Mouse (Mus musculus): ENCODE results near the gene Zmiz1. TPM values are rescaled to one million over a fixed set of nuclear protein-coding genes. Genes with fewer than 3 reads are reported as not detected.

The Zmiz1 gene
- polyA plus RNA-seq, 1 experiment from 2014 or later: 22.4 TPM

DNA sequence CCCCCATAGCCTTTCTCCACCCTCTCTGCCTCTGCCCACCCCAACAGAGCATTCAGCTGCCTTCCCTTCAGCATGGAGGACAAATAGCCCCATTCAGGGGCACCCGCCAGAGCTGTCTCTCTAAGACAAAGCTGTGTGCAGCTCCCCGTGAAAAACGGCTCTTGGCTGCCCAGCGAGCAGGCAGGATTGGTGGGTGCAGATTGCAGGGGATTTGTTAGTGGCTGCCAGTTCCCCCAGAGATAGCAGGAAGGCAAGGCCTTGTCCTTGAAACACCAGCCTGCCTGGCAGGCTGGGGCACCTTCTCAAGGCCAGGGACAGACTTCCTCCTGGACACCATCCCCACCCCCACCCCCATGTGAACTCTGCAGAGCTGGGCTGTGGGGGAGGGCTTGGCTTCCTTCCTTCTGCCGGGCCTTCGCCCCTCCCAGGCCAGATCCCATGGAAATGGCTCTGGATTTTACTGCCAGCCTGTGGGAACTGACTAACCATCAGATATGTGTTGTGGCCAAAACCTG is 128.6 kb downstream of the Zmiz1 start:
- peaks cover 41% of the 10 kb centered on the region for H3K4me1 ChIP-seq (replicated peaks; ENCODE audit: control insufficient read depth, insufficient read depth, low read length)
- H3K4me3 ChIP-seq (ENCODE audit: low read length): no peak overlapping the region
- H3K27ac ChIP-seq (ENCODE audit: low read length): peak overlapping the region; percentile 86
- 8% methylated on average over 6 of the region's 6 CpGs for WGBS
- ATAC-seq (ENCODE audit: low read depth): peak; percentile 79
- H3K27me3 ChIP-seq (ENCODE audit: control insufficient read depth, insufficient read depth, low read depth, low read length): no peaks in the 10 kb centered on the region
- peak overlapping the region; percentile 45 for H3K9ac ChIP-seq (ENCODE audit: low read length)
- H3K36me3 ChIP-seq (ENCODE audit: control insufficient read depth, insufficient read depth, low read length): no peaks in the 10 kb centered on the region
- no peak overlapping the region for H3K4me2 ChIP-seq (ENCODE audit: low read depth, low read length)
- no peaks in the 10 kb centered on the region for H3K9me3 ChIP-seq (ENCODE audit: control insufficient read depth, low read length)

DNA sequence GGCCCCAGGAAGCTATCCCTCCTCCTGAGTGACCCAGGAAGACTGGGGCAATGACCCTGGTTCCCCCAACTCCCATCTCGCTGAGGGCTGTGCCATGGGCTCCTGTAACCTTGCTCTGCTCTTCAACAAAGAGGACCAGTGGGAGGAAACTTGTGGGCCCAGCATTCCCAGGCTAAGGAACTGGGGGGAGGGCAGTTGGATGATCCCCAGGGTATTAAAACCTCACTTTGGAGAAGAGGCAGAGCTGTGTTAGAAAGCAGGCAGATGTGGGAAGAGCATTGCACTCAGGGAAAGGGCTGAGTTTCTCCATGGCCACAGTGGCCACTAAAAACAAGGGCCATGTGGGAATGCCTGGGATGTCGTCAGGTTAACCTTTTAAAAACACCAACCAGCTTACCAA is 129.2 kb downstream of the Zmiz1 start:
- peak overlapping the region; percentile 86 for H3K27ac ChIP-seq (ENCODE audit: low read length)
- H3K27me3 ChIP-seq (ENCODE audit: control insufficient read depth, insufficient read depth, low read depth, low read length): no peaks in the 10 kb centered on the region
- H3K36me3 ChIP-seq (ENCODE audit: control insufficient read depth, insufficient read depth, low read length): no peaks in the 10 kb centered on the region
- H3K9ac ChIP-seq (ENCODE audit: low read length): peak overlapping the region; percentile 4
- H3K4me2 ChIP-seq (ENCODE audit: low read depth, low read length): no peak overlapping the region
- 51% methylated on average over 2 of the region's 2 CpGs for WGBS
- H3K4me3 ChIP-seq (ENCODE audit: low read length): no peak overlapping the region
- ATAC-seq (ENCODE audit: low read depth): no peak
- H3K4me1 ChIP-seq (replicated peaks; ENCODE audit: control insufficient read depth, insufficient read depth, low read length): peaks cover 41% of the 10 kb centered on the region
- no peaks in the 10 kb centered on the region for H3K9me3 ChIP-seq (ENCODE audit: control insufficient read depth, low read length)

DNA sequence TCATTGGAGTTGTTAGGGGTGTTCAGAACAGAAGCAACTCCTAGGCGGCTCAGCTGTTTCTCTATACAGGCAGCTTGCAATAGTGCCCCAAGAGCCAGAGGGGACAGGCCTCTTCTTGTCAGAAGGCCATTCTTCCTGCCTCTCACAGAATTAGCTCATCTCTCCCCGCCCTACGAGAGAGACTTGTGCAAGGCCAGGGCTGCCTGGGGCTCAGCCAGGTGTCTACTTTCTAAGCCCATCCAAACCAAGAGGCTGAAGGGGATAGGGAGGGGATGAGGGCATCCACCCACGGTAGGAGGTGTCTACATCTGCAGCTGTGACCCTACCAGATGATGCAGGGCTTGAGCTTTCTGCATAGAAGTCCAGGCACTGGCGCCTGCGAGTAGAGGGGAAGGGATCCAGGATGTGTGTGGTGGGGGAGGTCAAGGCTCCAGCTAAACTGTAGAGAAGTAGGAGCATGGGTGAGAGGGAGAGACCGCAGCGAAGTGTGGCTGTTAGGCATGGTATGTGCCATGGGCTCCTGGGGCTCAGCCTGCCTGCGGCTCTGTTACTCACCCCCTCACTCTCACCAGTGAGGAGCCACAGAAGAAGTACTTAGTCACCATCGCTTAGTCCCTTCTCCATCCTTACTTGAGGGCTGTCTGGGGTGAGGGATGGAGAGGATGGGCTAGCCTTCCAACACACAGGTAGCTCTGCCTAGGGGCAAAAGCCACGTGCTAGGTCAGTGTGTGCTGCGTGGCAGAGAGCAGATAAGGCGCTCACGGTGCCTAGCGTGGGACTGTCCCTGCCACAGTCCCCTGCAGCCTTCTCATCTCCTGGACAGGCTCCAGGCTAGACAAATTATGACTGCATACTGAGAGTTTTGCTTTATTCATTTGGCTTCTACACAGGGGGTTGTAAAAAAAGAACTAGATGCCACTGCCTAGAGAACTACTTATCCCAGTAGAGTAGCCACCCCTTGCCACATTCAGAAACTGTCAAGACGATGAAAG is 130.3 kb downstream of the Zmiz1 start:
- no peaks in the 10 kb centered on the region for H3K36me3 ChIP-seq (ENCODE audit: control insufficient read depth, insufficient read depth, low read length)
- ATAC-seq (ENCODE audit: low read depth): no peak
- no peak overlapping the region for H3K9ac ChIP-seq (ENCODE audit: low read length)
- H3K9me3 ChIP-seq (ENCODE audit: control insufficient read depth, low read length): no peaks in the 10 kb centered on the region
- H3K27me3 ChIP-seq (ENCODE audit: control insufficient read depth, insufficient read depth, low read depth, low read length): no peaks in the 10 kb centered on the region
- peaks cover 41% of the 10 kb centered on the region for H3K4me1 ChIP-seq (replicated peaks; ENCODE audit: control insufficient read depth, insufficient read depth, low read length)
- peak overlapping the region; percentile 86 for H3K27ac ChIP-seq (ENCODE audit: low read length)
- 65% methylated on average over 16 of the region's 16 CpGs for WGBS
- no peak overlapping the region for H3K4me2 ChIP-seq (ENCODE audit: low read depth, low read length)
- no peak overlapping the region for H3K4me3 ChIP-seq (ENCODE audit: low read length)

DNA sequence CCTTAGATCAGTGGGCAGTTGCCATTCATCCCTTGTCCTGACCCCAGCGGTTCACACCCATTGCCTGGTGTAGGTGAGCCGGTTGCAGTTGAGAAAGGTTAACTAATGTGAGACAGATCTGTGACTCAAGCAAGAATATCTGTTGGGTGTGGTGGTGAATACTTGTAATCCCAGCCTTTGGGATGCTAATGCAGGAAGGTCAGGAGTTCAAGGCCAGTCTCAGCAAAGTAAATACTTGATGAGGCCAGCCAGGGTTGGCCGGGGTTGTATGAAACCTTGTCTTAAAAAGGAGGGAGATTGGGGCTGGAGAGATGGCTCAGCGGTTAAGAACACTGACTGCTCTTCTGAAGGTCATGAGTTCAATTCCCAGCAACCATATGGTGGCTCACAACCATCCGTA is 132.0 kb downstream of the Zmiz1 start:
- Histone ChIP-seq H3K36me3 (ENCODE audit: control insufficient read depth, insufficient read depth, low read length) (no peaks in the 10 kb centered on the region), H3K27me3 (ENCODE audit: control insufficient read depth, insufficient read depth, low read depth, low read length) (no peaks in the 10 kb centered on the region), H3K4me2 (ENCODE audit: low read depth, low read length) (no peak overlapping the region), H3K4me3 (ENCODE audit: low read length) (no peak overlapping the region), H3K9ac (ENCODE audit: low read length) (no peak overlapping the region), H3K27ac (ENCODE audit: low read length) (no peak overlapping the region), H3K4me1 (replicated peaks; ENCODE audit: control insufficient read depth, insufficient read depth, low read length) (peaks cover 34% of the 10 kb centered on the region), H3K9me3 (ENCODE audit: control insufficient read depth, low read length) (no peaks in the 10 kb centered on the region)
- ATAC-seq (ENCODE audit: low read depth): no peak
- WGBS: 56% methylated on average over 4 of the region's 5 CpGs

DNA sequence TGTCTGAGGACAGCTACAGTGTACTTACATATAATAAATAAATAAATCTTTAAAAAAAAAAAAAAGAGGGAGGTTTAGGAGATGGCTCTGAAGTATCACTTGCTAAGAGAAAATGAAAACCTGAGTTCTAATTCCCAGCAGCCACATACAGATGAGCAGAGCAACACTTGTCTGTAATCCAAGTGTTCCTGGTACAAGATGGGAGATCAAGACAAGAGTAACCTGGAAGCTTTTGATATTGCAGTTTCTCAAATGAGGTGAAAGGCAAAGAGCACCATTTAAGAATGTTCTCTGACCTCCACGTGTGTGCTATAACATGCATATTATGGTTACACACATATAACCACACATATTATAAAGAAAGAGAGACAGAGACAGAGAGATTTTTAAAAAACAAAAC is 132.4 kb downstream of the Zmiz1 start:
- no peak overlapping the region for H3K4me3 ChIP-seq (ENCODE audit: low read length)
- 90% methylated on average over 1 of the region's 1 CpGs for WGBS
- H3K9ac ChIP-seq (ENCODE audit: low read length): no peak overlapping the region
- H3K4me1 ChIP-seq (replicated peaks; ENCODE audit: control insufficient read depth, insufficient read depth, low read length): peaks cover 31% of the 10 kb centered on the region
- H3K27me3 ChIP-seq (ENCODE audit: control insufficient read depth, insufficient read depth, low read depth, low read length): no peaks in the 10 kb centered on the region
- no peak for ATAC-seq (ENCODE audit: low read depth)
- no peak overlapping the region for H3K4me2 ChIP-seq (ENCODE audit: low read depth, low read length)
- no peaks in the 10 kb centered on the region for H3K9me3 ChIP-seq (ENCODE audit: control insufficient read depth, low read length)
- no peak overlapping the region for H3K27ac ChIP-seq (ENCODE audit: low read length)
- H3K36me3 ChIP-seq (ENCODE audit: control insufficient read depth, insufficient read depth, low read length): no peaks in the 10 kb centered on the region

DNA sequence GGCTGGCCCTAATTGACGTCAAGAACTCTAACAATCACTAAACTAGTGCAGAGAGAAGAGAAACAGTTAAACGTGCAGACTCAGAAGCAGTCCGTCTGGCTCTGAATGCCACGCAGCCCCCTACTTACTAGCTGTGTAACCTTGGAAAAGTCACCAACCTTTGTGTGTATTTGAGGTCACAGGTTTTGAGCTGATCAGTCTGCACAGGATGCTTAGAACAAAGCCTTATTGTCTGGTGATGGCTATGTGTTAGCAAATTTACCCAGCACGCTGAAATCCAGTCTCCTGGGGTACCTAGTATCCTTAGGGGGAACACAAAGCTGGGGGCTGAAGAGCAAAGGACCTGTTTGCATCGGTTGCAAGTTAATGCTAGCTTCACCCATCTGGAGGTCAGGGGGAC is 133.5 kb downstream of the Zmiz1 start:
- H3K4me2 ChIP-seq (ENCODE audit: low read depth, low read length): no peak overlapping the region
- no peak for ATAC-seq (ENCODE audit: low read depth)
- no peaks in the 10 kb centered on the region for H3K9me3 ChIP-seq (ENCODE audit: control insufficient read depth, low read length)
- WGBS: 45% methylated on average over 6 of the region's 6 CpGs
- no peak overlapping the region for H3K27ac ChIP-seq (ENCODE audit: low read length)
- no peaks in the 10 kb centered on the region for H3K36me3 ChIP-seq (ENCODE audit: control insufficient read depth, insufficient read depth, low read length)
- no peak overlapping the region for H3K9ac ChIP-seq (ENCODE audit: low read length)
- H3K4me1 ChIP-seq (replicated peaks; ENCODE audit: control insufficient read depth, insufficient read depth, low read length): peaks cover 20% of the 10 kb centered on the region
- no peak overlapping the region for H3K4me3 ChIP-seq (ENCODE audit: low read length)
- H3K27me3 ChIP-seq (ENCODE audit: control insufficient read depth, insufficient read depth, low read depth, low read length): no peaks in the 10 kb centered on the region

DNA sequence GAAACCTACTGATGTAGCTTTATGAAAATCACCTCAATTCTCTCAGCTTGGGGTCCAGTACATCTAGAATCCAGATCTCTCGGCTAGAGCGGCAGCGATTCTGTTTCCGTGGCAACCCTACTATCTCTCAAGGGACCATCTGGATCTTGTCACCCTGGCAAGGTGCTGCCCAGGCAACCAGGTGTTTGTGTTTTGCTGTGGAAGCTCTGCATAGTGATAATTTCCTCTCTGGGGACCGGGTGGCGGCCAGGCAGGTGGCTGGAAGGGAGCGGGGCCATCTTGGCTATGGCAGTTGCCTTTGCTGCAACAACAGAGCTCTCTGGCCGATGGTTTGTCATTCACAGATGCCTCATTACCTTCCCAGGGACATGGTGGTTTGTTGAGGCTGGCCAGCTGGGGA is 134.9 kb downstream of the Zmiz1 start:
- Histone ChIP-seq H3K4me2 (ENCODE audit: low read depth, low read length) (no peak overlapping the region), H3K9ac (ENCODE audit: low read length) (no peak overlapping the region), H3K9me3 (ENCODE audit: control insufficient read depth, low read length) (no peaks in the 10 kb centered on the region), H3K4me3 (ENCODE audit: low read length) (no peak overlapping the region), H3K4me1 (replicated peaks; ENCODE audit: control insufficient read depth, insufficient read depth, low read length) (peaks cover 7% of the 10 kb centered on the region), H3K36me3 (ENCODE audit: control insufficient read depth, insufficient read depth, low read length) (0 out of 2 replicates have a peak, but pooled peaks cover 3% of the 10 kb centered on the region), H3K27ac (ENCODE audit: low read length) (no peak overlapping the region), H3K27me3 (ENCODE audit: control insufficient read depth, insufficient read depth, low read depth, low read length) (no peaks in the 10 kb centered on the region)
- ATAC-seq (ENCODE audit: low read depth): no peak
- 76% methylated on average over 8 of the region's 8 CpGs for WGBS

DNA sequence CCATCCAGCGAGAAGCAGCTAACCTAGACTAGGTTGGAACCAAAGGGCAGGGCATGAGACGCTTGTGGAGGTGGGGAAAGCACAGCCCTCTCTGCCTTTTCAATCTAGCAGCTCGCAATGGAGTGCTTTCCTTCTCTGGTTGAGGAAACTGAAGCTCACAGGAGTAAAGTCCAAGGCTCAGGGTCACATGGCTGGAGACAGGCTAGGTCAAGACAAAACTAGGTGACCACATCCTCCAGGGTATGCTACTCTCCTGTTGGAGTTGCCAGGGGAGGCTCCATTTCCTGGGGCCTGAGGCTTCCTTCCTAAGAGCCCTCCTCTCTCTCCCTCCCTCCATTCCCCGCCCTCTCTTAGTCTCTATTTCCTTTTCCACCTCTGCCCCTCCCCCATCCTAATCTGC is 135.6 kb downstream of the Zmiz1 start:
- Histone ChIP-seq H3K4me3 (ENCODE audit: low read length) (no peak overlapping the region), H3K36me3 (ENCODE audit: control insufficient read depth, insufficient read depth, low read length) (0 out of 2 replicates have a peak, but pooled peaks cover 3% of the 10 kb centered on the region), H3K9ac (ENCODE audit: low read length) (no peak overlapping the region), H3K4me1 (replicated peaks; ENCODE audit: control insufficient read depth, insufficient read depth, low read length) (peaks cover under 1% of the 10 kb centered on the region; the same call in 1 of the 2 replicates), H3K9me3 (ENCODE audit: control insufficient read depth, low read length) (no peaks in the 10 kb centered on the region), H3K4me2 (ENCODE audit: low read depth, low read length) (no peak overlapping the region), H3K27ac (ENCODE audit: low read length) (no peak overlapping the region), H3K27me3 (ENCODE audit: control insufficient read depth, insufficient read depth, low read depth, low read length) (no peaks in the 10 kb centered on the region)
- WGBS: 60% methylated on average over 4 of the region's 4 CpGs
- no peak for ATAC-seq (ENCODE audit: low read depth)

DNA sequence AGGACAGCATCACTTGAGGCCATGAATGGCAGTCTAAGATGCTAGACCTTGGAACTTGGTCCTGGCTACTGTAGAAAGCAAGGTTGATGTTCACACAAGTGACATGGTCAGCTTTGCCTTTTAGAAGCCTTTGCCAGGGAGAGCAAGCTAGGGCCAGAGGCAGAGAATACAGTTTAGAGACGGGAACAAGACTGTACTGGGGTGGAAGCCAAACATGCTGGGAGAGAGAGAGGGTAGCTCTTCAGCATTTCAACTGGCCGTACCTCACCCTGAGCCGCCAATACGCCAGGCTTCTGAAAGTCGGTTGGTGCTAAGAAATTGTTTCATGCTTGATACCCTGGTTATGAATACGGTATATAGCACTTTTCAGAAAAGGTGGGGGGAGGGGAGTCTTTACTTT is 140.0 kb downstream of the Zmiz1 start:
- H3K4me3 ChIP-seq (ENCODE audit: low read length): no peak overlapping the region
- no peak for ATAC-seq (ENCODE audit: low read depth)
- no peak overlapping the region for H3K9ac ChIP-seq (ENCODE audit: low read length)
- no peak overlapping the region for H3K27ac ChIP-seq (ENCODE audit: low read length)
- no peak overlapping the region for H3K4me2 ChIP-seq (ENCODE audit: low read depth, low read length)
- no peaks in the 10 kb centered on the region for H3K9me3 ChIP-seq (ENCODE audit: control insufficient read depth, low read length)
- WGBS: 83% methylated on average over 6 of the region's 6 CpGs
- H3K36me3 ChIP-seq (ENCODE audit: control insufficient read depth, insufficient read depth, low read length): 0 out of 2 replicates have a peak, but pooled peaks cover 7% of the 10 kb centered on the region
- H3K4me1 ChIP-seq (replicated peaks; ENCODE audit: control insufficient read depth, insufficient read depth, low read length): peaks cover 24% of the 10 kb centered on the region
- no peaks in the 10 kb centered on the region for H3K27me3 ChIP-seq (ENCODE audit: control insufficient read depth, insufficient read depth, low read depth, low read length)

All from lung, embryonic 16.5 days (tissue).